Mouse (Mus musculus): ENCODE measurements around the gene Fam117a. TPM values are rescaled to one million over a fixed set of nuclear protein-coding genes. Genes with fewer than 3 reads are reported as not detected.
A peak's percentile ranks its signal among the peaks of the same experiment; 100 is the strongest.

Gene Fam117a
- polyA plus RNA-seq, 1 experiment from 2014 or later, result 5.7 TPM

GRCm38 (mm10) chr11:95384004-95384318, 47.1 kb downstream of the Fam117a start:
- H3K27ac ChIP-seq (replicated peaks), result no peak overlapping the region

GRCm38 (mm10) chr11:95384319-95384972, 47.6 kb downstream of the Fam117a start, which contains the start of gene Slc35b1:
TSS of gene Slc35b1 (plus strand) at chr11:95384692.
- Histone ChIP-seq H3K27ac (replicated peaks) (peak within 1 kb of the TSS; percentile 87), H3K4me3 (ENCODE audit: low read depth, low read length) (peak within 1 kb of the TSS; percentile 91), H3K36me3 (ENCODE audit: control insufficient read depth, insufficient read depth, low read length) (0 out of 2 replicates have a peak, but pooled peaks cover 5% of the 10 kb centered on the region), H3K4me2 (replicated peaks; ENCODE audit: low read depth) (peak within 1 kb of the TSS; percentile 51), H3K9ac (ENCODE audit: low read length) (peak within 1 kb of the TSS; percentile 85), H3K9me3 (ENCODE audit: control insufficient read depth, low read length) (no peaks in the 10 kb centered on the region), H3K27me3 (ENCODE audit: control insufficient read depth, insufficient read depth, low read length) (no peaks in the 10 kb centered on the region), H3K4me1 (replicated peaks; ENCODE audit: control insufficient read depth, insufficient read depth) (no peaks in the 10 kb centered on the region)
- WGBS, result 0% methylated on average over 42 of the region's 42 CpGs
- TF ChIP-seq EP300 (optimal IDR thresholded peaks at IDR 0.05), result peak; percentile 98
- TF ChIP-seq CTCF (IDR thresholded peaks at IDR 0.05; ENCODE audit: low read depth), result peak; percentile 94
- ATAC-seq (ENCODE audit: low FRiP score, low TSS enrichment) (peak; percentile 94), DNase-seq (ENCODE audit: low spot score) (peak; percentile 93)

More at GRCm38 (mm10) chr11:95384004-95384318, 47.1 kb downstream of the Fam117a start:
- no peaks in the 10 kb centered on the region for H3K27me3 ChIP-seq (ENCODE audit: control insufficient read depth, insufficient read depth, low read length)
- H3K4me3 ChIP-seq (ENCODE audit: low read depth, low read length), result peak overlapping the region; percentile 91
- 32% methylated on average over 9 of the region's 9 CpGs for WGBS
- ATAC-seq (ENCODE audit: low FRiP score, low TSS enrichment), result no peak
- no peaks in the 10 kb centered on the region for H3K9me3 ChIP-seq (ENCODE audit: control insufficient read depth, low read length)
- DNase-seq (ENCODE audit: low spot score), result no peak
- peak overlapping the region; percentile 44; the same call in 1 of the 2 replicates for H3K4me2 ChIP-seq (replicated peaks; ENCODE audit: low read depth)
- no peaks in the 10 kb centered on the region for H3K4me1 ChIP-seq (replicated peaks; ENCODE audit: control insufficient read depth, insufficient read depth)
- H3K36me3 ChIP-seq (ENCODE audit: control insufficient read depth, insufficient read depth, low read length), result 0 out of 2 replicates have a peak, but pooled peaks cover 5% of the 10 kb centered on the region
- no peak for TF ChIP-seq EP300 (optimal IDR thresholded peaks at IDR 0.05)
- TF ChIP-seq CTCF (IDR thresholded peaks at IDR 0.05; ENCODE audit: low read depth), result no peak
- H3K9ac ChIP-seq (ENCODE audit: low read length), result no peak overlapping the region

GRCm38 (mm10) chr11:95384973-95385320, 48.1 kb downstream of the Fam117a start:
- DNase-seq (ENCODE audit: low spot score), result no peak
- Histone ChIP-seq H3K27ac (replicated peaks) (peak overlapping the region; percentile 87), H3K27me3 (ENCODE audit: control insufficient read depth, insufficient read depth, low read length) (no peaks in the 10 kb centered on the region), H3K4me2 (replicated peaks; ENCODE audit: low read depth) (peak overlapping the region; percentile 51), H3K4me1 (replicated peaks; ENCODE audit: control insufficient read depth, insufficient read depth) (no peaks in the 10 kb centered on the region), H3K9me3 (ENCODE audit: control insufficient read depth, low read length) (no peaks in the 10 kb centered on the region), H3K9ac (ENCODE audit: low read length) (peak overlapping the region; percentile 85), H3K36me3 (ENCODE audit: control insufficient read depth, insufficient read depth, low read length) (0 out of 2 replicates have a peak, but pooled peaks cover 5% of the 10 kb centered on the region), H3K4me3 (ENCODE audit: low read depth, low read length) (peak overlapping the region; percentile 91)
- TF ChIP-seq EP300 (optimal IDR thresholded peaks at IDR 0.05), result no peak
- TF ChIP-seq CTCF (IDR thresholded peaks at IDR 0.05; ENCODE audit: low read depth), result no peak
- WGBS, result under 1% methylated on average over 14 of the region's 14 CpGs
- ATAC-seq (ENCODE audit: low FRiP score, low TSS enrichment), result no peak

- no peaks in the 10 kb centered on the region for H3K9me3 ChIP-seq (ENCODE audit: control insufficient read depth, low read length)
- no peaks in the 10 kb centered on the region for H3K4me1 ChIP-seq (replicated peaks; ENCODE audit: control insufficient read depth, insufficient read depth)
- DNase-seq (ENCODE audit: low spot score) (no peak), ATAC-seq (ENCODE audit: low FRiP score, low TSS enrichment) (no peak)
- H3K9ac ChIP-seq (ENCODE audit: low read length), result no peak overlapping the region
- no peak overlapping the region for H3K4me3 ChIP-seq (ENCODE audit: low read depth, low read length)
- H3K36me3 ChIP-seq (ENCODE audit: control insufficient read depth, insufficient read depth, low read length), result peaks cover 9% of the 10 kb centered on the region; the same call in 1 of the 2 replicates
- H3K27ac ChIP-seq (replicated peaks), result no peak overlapping the region
- H3K27me3 ChIP-seq (ENCODE audit: control insufficient read depth, insufficient read depth, low read length), result no peaks in the 10 kb centered on the region
- no peak for TF ChIP-seq CTCF (IDR thresholded peaks at IDR 0.05; ENCODE audit: low read depth)
- TF ChIP-seq EP300 (optimal IDR thresholded peaks at IDR 0.05), result no peak
- 81% methylated on average over 7 of the region's 7 CpGs for WGBS
- H3K4me2 ChIP-seq (replicated peaks; ENCODE audit: low read depth), result no peak overlapping the region
These were observed 50.5 kb downstream of the Fam117a start for GRCm38 (mm10) chr11:95387354-95387753.

GRCm38 (mm10) chr11:95389006-95389405, 52.2 kb downstream of the Fam117a start:
- no peak for ATAC-seq (ENCODE audit: low FRiP score, low TSS enrichment)
- H3K36me3 ChIP-seq (ENCODE audit: control insufficient read depth, insufficient read depth, low read length), result peaks cover 9% of the 10 kb centered on the region; the same call in 1 of the 2 replicates
- 64% methylated on average over 3 of the region's 3 CpGs for WGBS

GRCm38 (mm10) chr11:95390420-95390819, 53.6 kb downstream of the Fam117a start:
- Histone ChIP-seq H3K4me1 (replicated peaks; ENCODE audit: control insufficient read depth, insufficient read depth) (no peaks in the 10 kb centered on the region), H3K27ac (replicated peaks) (no peak overlapping the region), H3K4me3 (ENCODE audit: low read depth, low read length) (no peak overlapping the region), H3K4me2 (replicated peaks; ENCODE audit: low read depth) (no peak overlapping the region), H3K9me3 (ENCODE audit: control insufficient read depth, low read length) (no peaks in the 10 kb centered on the region), H3K9ac (ENCODE audit: low read length) (no peak overlapping the region), H3K36me3 (ENCODE audit: control insufficient read depth, insufficient read depth, low read length) (peaks cover 9% of the 10 kb centered on the region; the same call in 1 of the 2 replicates), H3K27me3 (ENCODE audit: control insufficient read depth, insufficient read depth, low read length) (no peaks in the 10 kb centered on the region)
- no peak for TF ChIP-seq CTCF (IDR thresholded peaks at IDR 0.05; ENCODE audit: low read depth)
- TF ChIP-seq EP300 (optimal IDR thresholded peaks at IDR 0.05), result no peak
- ATAC-seq (ENCODE audit: low FRiP score, low TSS enrichment), result no peak
- 93% methylated on average over 6 of the region's 6 CpGs for WGBS
- no peak for DNase-seq (ENCODE audit: low spot score)

More at GRCm38 (mm10) chr11:95389006-95389405, 52.2 kb downstream of the Fam117a start:
- Histone ChIP-seq H3K9me3 (ENCODE audit: control insufficient read depth, low read length) (no peaks in the 10 kb centered on the region), H3K27me3 (ENCODE audit: control insufficient read depth, insufficient read depth, low read length) (no peaks in the 10 kb centered on the region), H3K9ac (ENCODE audit: low read length) (no peak overlapping the region), H3K4me3 (ENCODE audit: low read depth, low read length) (no peak overlapping the region), H3K4me1 (replicated peaks; ENCODE audit: control insufficient read depth, insufficient read depth) (no peaks in the 10 kb centered on the region), H3K27ac (replicated peaks) (no peak overlapping the region), H3K4me2 (replicated peaks; ENCODE audit: low read depth) (no peak overlapping the region)
- no peak for DNase-seq (ENCODE audit: low spot score)
- no peak for TF ChIP-seq EP300 (optimal IDR thresholded peaks at IDR 0.05)
- peak; percentile 74 for TF ChIP-seq CTCF (IDR thresholded peaks at IDR 0.05; ENCODE audit: low read depth)
